Mouse (Mus musculus) thymus, adult 2 months (tissue): ENCODE data around the gene Usp54.

Experiments
- CTCF ChIP-seq: fragments of 200-500 bp; IDR thresholded peaks from 2 replicates; pipeline ENCODE4 v1.5.1; 2012; ENCODE audit warnings: mild to moderate bottlenecking, control low read depth, low read length, moderate library complexity, borderline replicate concordance; ENCODE audit not compliant: control insufficient read depth, poor library complexity, insufficient read depth; ENCODE audit errors: extremely low read depth
- POLR2A ChIP-seq: fragments of 200-500 bp; IDR thresholded peaks from 2 replicates; pipeline ENCODE4 v1.6.1; 2012; ENCODE audit warnings: mild to moderate bottlenecking, low read length, control low read depth, moderate library complexity; ENCODE audit not compliant: control insufficient read depth, poor library complexity, insufficient read depth; ENCODE audit errors: extremely low read depth

DNA sequence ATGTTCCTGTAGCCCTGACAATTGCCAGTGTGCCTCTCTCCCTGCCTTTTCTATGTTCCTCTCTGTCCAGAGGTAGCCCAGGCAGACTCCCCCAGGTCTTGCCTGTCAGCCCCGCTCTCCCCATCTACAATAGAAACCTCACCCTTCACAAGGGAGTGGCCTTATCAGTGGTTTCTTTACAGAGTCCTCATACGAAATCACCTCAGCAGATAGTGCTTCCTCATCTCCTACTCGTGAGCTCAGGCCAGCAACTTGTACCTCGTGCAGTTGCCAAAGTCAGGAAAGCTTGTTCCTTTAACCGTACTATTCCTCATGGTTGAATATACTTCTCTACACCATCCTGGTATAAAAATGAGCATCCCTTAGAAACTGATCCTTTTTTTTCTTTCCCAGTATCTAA is 53.4 kb downstream of the Usp54 start:
- no peak for TF ChIP-seq CTCF
- no peak for TF ChIP-seq POLR2A
